Mouse (Mus musculus) forebrain, embryonic 16.5 days (tissue): ENCODE data around the gene Pdzrn3. TPM values are rescaled to one million over a fixed set of nuclear protein-coding genes. Genes with fewer than 3 reads are reported as not detected.

Source experiments
- ATAC-seq: fragments of 200-750 bp; cut with Nextera tagmentation; 2 replicates; pipeline ENCODE4 v1.8.0; 2017; ENCODE audit warnings: mild to moderate bottlenecking, moderate library complexity
- H3K27ac ChIP-seq: fragments of 300-500 bp; sonication (generic); 2 replicates; pipeline ENCODE4 v1.5.1; 2014; ENCODE audit warnings: low read length, control low read depth
- H3K27me3 ChIP-seq: fragments of 300-500 bp; sonication (generic); replicated peaks from 2 replicates; pipeline ENCODE4 v1.6.1; 2014; ENCODE audit warnings: low read length; ENCODE audit not compliant: control insufficient read depth, insufficient read depth
- H3K36me3 ChIP-seq: fragments of 300-500 bp; sonication (generic); 2 replicates; pipeline ENCODE4 v1.6.1; 2014; ENCODE audit not compliant: control insufficient read depth, insufficient read depth
- H3K4me1 ChIP-seq: fragments of 300-500 bp; sonication (generic); replicated peaks from 2 replicates; pipeline ENCODE4 v1.6.1; 2014; ENCODE audit warnings: low read length; ENCODE audit not compliant: control insufficient read depth, insufficient read depth
- H3K4me2 ChIP-seq: fragments of 300-500 bp; sonication (generic); 2 replicates; pipeline ENCODE4 v1.6.1; 2014; ENCODE audit warnings: mild to moderate bottlenecking, low read length, control low read depth
- H3K4me3 ChIP-seq: fragments of 300-500 bp; sonication (generic); replicated peaks from 2 replicates; pipeline ENCODE4 v1.5.1; 2014; ENCODE audit warnings: mild to moderate bottlenecking, low read length, control low read depth
- H3K9ac ChIP-seq: fragments of 300-500 bp; sonication (generic); replicated peaks from 2 replicates; pipeline ENCODE4 v1.6.1; 2014; ENCODE audit warnings: low read depth, low read length, control low read depth
- H3K9me3 ChIP-seq: fragments of 300-500 bp; sonication (generic); 2 replicates; pipeline ENCODE4 v1.6.1; 2016; ENCODE audit warnings: low read length; ENCODE audit not compliant: control insufficient read depth
- WGBS: fragments of 180-500 bp; shearing (Covaris S2); extraction: QIAGEN DNeasy Blood & Tissue Kit; methylation state at CpG from one replicate; pipeline ENCODE4 v1.1.7; 2014; 5-methylcytosine and 5-hydroxymethylcytosine counted together
- polyA plus RNA-seq: library from polyadenylated mRNA; unstranded; fragments of >200 nt; fragmentation: Nextera tagmentation; extraction: Ambion mirVana; gene quantifications from 2 replicates; pipeline ENCODE4 v1.2.1, GENCODE M21; 2015

The Pdzrn3 gene
- polyA plus RNA-seq, 1 experiment from 2014 or later: 24.0 TPM

- no peaks in the 10 kb centered on the region for H3K36me3 ChIP-seq
- H3K27ac ChIP-seq: peak overlapping the region; percentile 74
- 4% methylated on average over 24 of the region's 24 CpGs for WGBS
- H3K4me2 ChIP-seq: peak overlapping the region; percentile 90
- peak; percentile 16 for ATAC-seq
- H3K27me3 ChIP-seq: no peaks in the 10 kb centered on the region
- H3K4me1 ChIP-seq: peaks cover 21% of the 10 kb centered on the region
- H3K4me3 ChIP-seq: peak overlapping the region; percentile 54
- H3K9ac ChIP-seq: peak overlapping the region; percentile 55
- H3K9me3 ChIP-seq: no peaks in the 10 kb centered on the region
Observed at GRCm38 (mm10) chr6:101198284-101198942, 179.3 kb downstream of the Pdzrn3 start.

GRCm38 (mm10) chr6:101197642-101198041 lies 180.1 kb downstream of the Pdzrn3 start:
- Histone ChIP-seq H3K4me1 (peaks cover 21% of the 10 kb centered on the region), H3K4me3 (peak overlapping the region; percentile 54), H3K36me3 (no peaks in the 10 kb centered on the region), H3K4me2 (peak overlapping the region; percentile 90), H3K27ac (no peak overlapping the region), H3K9me3 (no peaks in the 10 kb centered on the region), H3K9ac (no peak overlapping the region), H3K27me3 (no peaks in the 10 kb centered on the region)
- 9% methylated on average over 5 of the region's 5 CpGs for WGBS
- ATAC-seq: no peak

- Histone ChIP-seq H3K36me3 (no peaks in the 10 kb centered on the region), H3K27ac (no peak overlapping the region), H3K9me3 (no peaks in the 10 kb centered on the region), H3K4me1 (peaks cover 21% of the 10 kb centered on the region), H3K4me2 (peak overlapping the region; percentile 11), H3K9ac (no peak overlapping the region), H3K27me3 (no peaks in the 10 kb centered on the region), H3K4me3 (no peak overlapping the region)
- WGBS: 65% methylated on average over 5 of the region's 5 CpGs
- no peak for ATAC-seq
Observed at GRCm38 (mm10) chr6:101195891-101196290, 181.8 kb downstream of the Pdzrn3 start.

GRCm38 (mm10) chr6:101194386-101194925 lies 183.2 kb downstream of the Pdzrn3 start:
- no peak overlapping the region for H3K4me2 ChIP-seq
- 9% methylated on average over 8 of the region's 8 CpGs for WGBS
- H3K36me3 ChIP-seq: no peaks in the 10 kb centered on the region
- H3K27me3 ChIP-seq: no peaks in the 10 kb centered on the region
- ATAC-seq: no peak
- H3K9ac ChIP-seq: no peak overlapping the region; the same call in 1 of the 2 replicates
- H3K4me1 ChIP-seq: peaks cover 15% of the 10 kb centered on the region
- H3K4me3 ChIP-seq: no peak overlapping the region
- no peaks in the 10 kb centered on the region for H3K9me3 ChIP-seq
- H3K27ac ChIP-seq: no peak overlapping the region

GRCm38 (mm10) chr6:101191576-101191975 lies 186.1 kb downstream of the Pdzrn3 start:
- Histone ChIP-seq H3K4me2 (no peak overlapping the region), H3K36me3 (no peaks in the 10 kb centered on the region), H3K4me1 (peaks cover 6% of the 10 kb centered on the region), H3K9me3 (no peaks in the 10 kb centered on the region), H3K4me3 (no peak overlapping the region), H3K27ac (no peak overlapping the region), H3K27me3 (no peaks in the 10 kb centered on the region), H3K9ac (no peak overlapping the region)
- ATAC-seq: no peak
- 85% methylated on average over 5 of the region's 5 CpGs for WGBS

- peak; percentile 45; the same call in 1 of the 2 replicates for ATAC-seq
- H3K9ac ChIP-seq: no peak overlapping the region
- 56% methylated on average over 6 of the region's 6 CpGs for WGBS
Observed at GRCm38 (mm10) chr6:101187322-101187721, 190.4 kb downstream of the Pdzrn3 start.

GRCm38 (mm10) chr6:101186887-101187286 lies 190.8 kb downstream of the Pdzrn3 start:
- no peaks in the 10 kb centered on the region for H3K27me3 ChIP-seq
- no peaks in the 10 kb centered on the region for H3K9me3 ChIP-seq
- no peak overlapping the region for H3K27ac ChIP-seq
- no peak overlapping the region for H3K4me2 ChIP-seq
- peaks cover 2% of the 10 kb centered on the region; the same call in 1 of the 2 replicates for H3K4me1 ChIP-seq
- ATAC-seq: 0 out of 2 replicates have a peak, but pooled peaks have one; percentile 26
- 75% methylated on average over 3 of the region's 3 CpGs for WGBS
- no peak overlapping the region for H3K9ac ChIP-seq
- H3K4me3 ChIP-seq: no peak overlapping the region
- no peaks in the 10 kb centered on the region for H3K36me3 ChIP-seq

More at GRCm38 (mm10) chr6:101187322-101187721, 190.4 kb downstream of the Pdzrn3 start:
- Histone ChIP-seq H3K9me3 (no peaks in the 10 kb centered on the region), H3K36me3 (no peaks in the 10 kb centered on the region), H3K27ac (no peak overlapping the region), H3K4me2 (no peak overlapping the region), H3K27me3 (no peaks in the 10 kb centered on the region), H3K4me1 (peaks cover 2% of the 10 kb centered on the region; the same call in 1 of the 2 replicates), H3K4me3 (no peak overlapping the region)

- Histone ChIP-seq H3K27ac (no peak overlapping the region), H3K9me3 (no peaks in the 10 kb centered on the region)
- 60% methylated on average over 10 of the region's 10 CpGs for WGBS
Observed at GRCm38 (mm10) chr6:101184103-101184785, 193.5 kb downstream of the Pdzrn3 start.

GRCm38 (mm10) chr6:101170699-101171098 lies 207.0 kb downstream of the Pdzrn3 start:
- H3K36me3 ChIP-seq: peaks cover 5% of the 10 kb centered on the region; the same call in 1 of the 2 replicates
- no peak for ATAC-seq
- H3K4me1 ChIP-seq: peaks cover 3% of the 10 kb centered on the region; the same call in 1 of the 2 replicates
- H3K9ac ChIP-seq: no peak overlapping the region
- no peak overlapping the region for H3K27ac ChIP-seq
- H3K4me2 ChIP-seq: no peak overlapping the region
- H3K4me3 ChIP-seq: no peak overlapping the region
- 45% methylated on average over 7 of the region's 7 CpGs for WGBS
- no peaks in the 10 kb centered on the region for H3K9me3 ChIP-seq
- H3K27me3 ChIP-seq: no peaks in the 10 kb centered on the region

More at GRCm38 (mm10) chr6:101184103-101184785, 193.5 kb downstream of the Pdzrn3 start:
- no peaks in the 10 kb centered on the region for H3K27me3 ChIP-seq
- H3K4me3 ChIP-seq: no peak overlapping the region
- peak; percentile 26; the same call in 1 of the 2 replicates for ATAC-seq
- H3K4me1 ChIP-seq: peaks cover 2% of the 10 kb centered on the region; the same call in 1 of the 2 replicates
- no peak overlapping the region for H3K4me2 ChIP-seq
- no peak overlapping the region for H3K9ac ChIP-seq
- H3K36me3 ChIP-seq: no peaks in the 10 kb centered on the region
